Mouse (Mus musculus): ENCODE measurements around the gene Gm17332. TPM values are rescaled to one million over a fixed set of nuclear protein-coding genes. Genes with fewer than 3 reads are reported as not detected.
A peak's percentile ranks its signal among the peaks of the same experiment; 100 is the strongest.
"Not testable (repeated sequence)": the region's sequence is repeated elsewhere in the genome, so short reads cannot be mapped to it uniquely, and the experiment has no call there.

The Gm17332 gene
- not detected in 2 replicates for polyA plus RNA-seq (2016; fragmentation: Nextera tagmentation; extraction: Ambion mirVana)

- H3K4me1 ChIP-seq (replicated peaks), result no peaks in the 10 kb centered on the region
- no peaks in the 10 kb centered on the region for H3K36me3 ChIP-seq
- DNase-seq (ENCODE audit: low spot score), result no peak
- H3K27ac ChIP-seq, result no peak within 1 kb of the TSS
- H3K4me3 ChIP-seq, result no peak within 1 kb of the TSS
- peaks cover 12% of the 10 kb centered on the region; the same call in 1 of the 2 replicates for H3K9me3 ChIP-seq
- H3K27me3 ChIP-seq (ENCODE audit: insufficient read depth, poor library complexity, severe bottlenecking), result no peaks in the 10 kb centered on the region
These were observed at the start of gene Gm17332 for GRCm38 (mm10) chr11:31182362-31182761. Gene Gm17332, minus strand, starts transcription at chr11:31182462.

- Histone ChIP-seq H3K27ac (no peak overlapping the region), H3K4me3 (no peak overlapping the region), H3K4me1 (replicated peaks) (no peaks in the 10 kb centered on the region), H3K27me3 (ENCODE audit: insufficient read depth, poor library complexity, severe bottlenecking) (no peaks in the 10 kb centered on the region), H3K36me3 (no peaks in the 10 kb centered on the region), H3K9me3 (no peaks in the 10 kb centered on the region)
- WGBS, result 76% methylated on average over 4 of the region's 4 CpGs
- no peak for DNase-seq (ENCODE audit: low spot score)
These were observed 47.7 kb upstream of the Gm17332 start for GRCm38 (mm10) chr11:31229966-31230365.

GRCm38 (mm10) chr11:31225359-31225758 is 43.1 kb upstream of the Gm17332 start:
- Histone ChIP-seq H3K36me3 (no peaks in the 10 kb centered on the region), H3K4me1 (replicated peaks) (no peaks in the 10 kb centered on the region), H3K9me3 (no peaks in the 10 kb centered on the region), H3K4me3 (no peak overlapping the region), H3K27me3 (ENCODE audit: insufficient read depth, poor library complexity, severe bottlenecking) (no peaks in the 10 kb centered on the region), H3K27ac (no peak overlapping the region)
- 95% methylated on average over 1 of the region's 1 CpGs for WGBS
- DNase-seq (ENCODE audit: low spot score), result no peak

GRCm38 (mm10) chr11:31218009-31218408 is 35.7 kb upstream of the Gm17332 start:
- no peaks in the 10 kb centered on the region for H3K4me1 ChIP-seq (replicated peaks)
- DNase-seq (ENCODE audit: low spot score), result no peak
- H3K27me3 ChIP-seq (ENCODE audit: insufficient read depth, poor library complexity, severe bottlenecking), result no peaks in the 10 kb centered on the region
- no peaks in the 10 kb centered on the region for H3K36me3 ChIP-seq
- no peaks in the 10 kb centered on the region for H3K9me3 ChIP-seq
- no peak overlapping the region for H3K27ac ChIP-seq
- H3K4me3 ChIP-seq, result no peak overlapping the region

- H3K27me3 ChIP-seq (ENCODE audit: insufficient read depth, poor library complexity, severe bottlenecking), result no peaks in the 10 kb centered on the region
- no peaks in the 10 kb centered on the region for H3K36me3 ChIP-seq
- peak; percentile 2 for DNase-seq (ENCODE audit: low spot score)
- WGBS, result 63% methylated on average over 3 of the region's 3 CpGs
- peaks cover 10% of the 10 kb centered on the region; the same call in 1 of the 2 replicates for H3K4me1 ChIP-seq (replicated peaks)
- peak overlapping the region; percentile 60 for H3K27ac ChIP-seq
- no peak overlapping the region for H3K4me3 ChIP-seq
- no peaks in the 10 kb centered on the region for H3K9me3 ChIP-seq
These were observed 13.5 kb upstream of the Gm17332 start for GRCm38 (mm10) chr11:31195621-31196363.

- Histone ChIP-seq H3K9me3 (no peaks in the 10 kb centered on the region), H3K27ac (no peak overlapping the region), H3K27me3 (ENCODE audit: insufficient read depth, poor library complexity, severe bottlenecking) (no peaks in the 10 kb centered on the region), H3K36me3 (no peaks in the 10 kb centered on the region), H3K4me3 (no peak overlapping the region), H3K4me1 (replicated peaks) (peaks cover 10% of the 10 kb centered on the region; the same call in 1 of the 2 replicates)
- WGBS, result 92% methylated on average over 2 of the region's 2 CpGs
- no peak for DNase-seq (ENCODE audit: low spot score)
These were observed 12.5 kb upstream of the Gm17332 start for GRCm38 (mm10) chr11:31194761-31195160.

GRCm38 (mm10) chr11:31170052-31170646 is 12.1 kb downstream of the Gm17332 start:
- Histone ChIP-seq H3K9me3 (no peaks in the 10 kb centered on the region), H3K27ac (no peak overlapping the region), H3K36me3 (no peaks in the 10 kb centered on the region), H3K4me1 (replicated peaks) (peaks cover 10% of the 10 kb centered on the region), H3K27me3 (ENCODE audit: insufficient read depth, poor library complexity, severe bottlenecking) (peaks cover 8% of the 10 kb centered on the region; the same call in 1 of the 2 replicates), H3K4me3 (peak overlapping the region; percentile 57)
- DNase-seq (ENCODE audit: low spot score), result peak; percentile 30
- WGBS, result 13% methylated on average over 4 of the region's 4 CpGs

- DNase-seq (ENCODE audit: low spot score), result peak; percentile 61
- H3K4me1 ChIP-seq (replicated peaks), result peaks cover 10% of the 10 kb centered on the region
- peaks cover 8% of the 10 kb centered on the region; the same call in 1 of the 2 replicates for H3K27me3 ChIP-seq (ENCODE audit: insufficient read depth, poor library complexity, severe bottlenecking)
- no peaks in the 10 kb centered on the region for H3K9me3 ChIP-seq
- no peaks in the 10 kb centered on the region for H3K36me3 ChIP-seq
- peak overlapping the region; percentile 57 for H3K4me3 ChIP-seq
- 3% methylated on average over 21 of the region's 21 CpGs for WGBS
- H3K27ac ChIP-seq, result peak overlapping the region; percentile 16
These were observed 12.9 kb downstream of the Gm17332 start for GRCm38 (mm10) chr11:31169161-31170051.

- no peaks in the 10 kb centered on the region for H3K36me3 ChIP-seq
- H3K9me3 ChIP-seq, result no peaks in the 10 kb centered on the region
- no peak for DNase-seq (ENCODE audit: low spot score)
- WGBS, result 52% methylated on average over 2 of the region's 2 CpGs
- peak overlapping the region; percentile 57 for H3K4me3 ChIP-seq
- peaks cover 8% of the 10 kb centered on the region; the same call in 1 of the 2 replicates for H3K27me3 ChIP-seq (ENCODE audit: insufficient read depth, poor library complexity, severe bottlenecking)
- H3K27ac ChIP-seq, result peak overlapping the region; percentile 16; the same call in 1 of the 2 replicates
- H3K4me1 ChIP-seq (replicated peaks), result peaks cover 10% of the 10 kb centered on the region
These were observed 13.5 kb downstream of the Gm17332 start for GRCm38 (mm10) chr11:31168831-31169160.

GRCm38 (mm10) chr11:31157021-31157420 is 25.2 kb downstream of the Gm17332 start:
- no peak overlapping the region for H3K27ac ChIP-seq
- no peaks in the 10 kb centered on the region for H3K9me3 ChIP-seq
- no peaks in the 10 kb centered on the region for H3K27me3 ChIP-seq (ENCODE audit: insufficient read depth, poor library complexity, severe bottlenecking)
- H3K4me3 ChIP-seq, result no peak overlapping the region
- H3K4me1 ChIP-seq (replicated peaks), result no peaks in the 10 kb centered on the region
- H3K36me3 ChIP-seq, result no peaks in the 10 kb centered on the region
- DNase-seq (ENCODE audit: low spot score), result no peak
- WGBS, result 86% methylated on average over 3 of the region's 3 CpGs

GRCm38 (mm10) chr11:31138394-31138793 is 43.9 kb downstream of the Gm17332 start:
- WGBS, result 80% methylated on average over 1 of the region's 1 CpGs
- DNase-seq (ENCODE audit: low spot score); H3K36me3 ChIP-seq; H3K4me1 ChIP-seq (replicated peaks); H3K27me3 ChIP-seq (ENCODE audit: insufficient read depth, poor library complexity, severe bottlenecking); H3K27ac ChIP-seq; H3K9me3 ChIP-seq; H3K4me3 ChIP-seq: not testable (repeated sequence)

- H3K4me3 ChIP-seq; DNase-seq (ENCODE audit: low spot score): not testable (repeated sequence)
- 91% methylated on average over 1 of the region's 1 CpGs for WGBS
These were observed 47.4 kb downstream of the Gm17332 start for GRCm38 (mm10) chr11:31134824-31135223.

GRCm38 (mm10) chr11:31133726-31134125 is 48.5 kb downstream of the Gm17332 start:
- not testable (repeated sequence) for DNase-seq (ENCODE audit: low spot score); H3K4me1 ChIP-seq (replicated peaks); H3K36me3 ChIP-seq; H3K27me3 ChIP-seq (ENCODE audit: insufficient read depth, poor library complexity, severe bottlenecking); H3K4me3 ChIP-seq; H3K27ac ChIP-seq; H3K9me3 ChIP-seq
- WGBS, result 72% methylated on average over 4 of the region's 4 CpGs

More at GRCm38 (mm10) chr11:31134824-31135223, 47.4 kb downstream of the Gm17332 start:
- not testable (repeated sequence) for H3K4me1 ChIP-seq (replicated peaks); H3K36me3 ChIP-seq; H3K9me3 ChIP-seq; H3K27me3 ChIP-seq (ENCODE audit: insufficient read depth, poor library complexity, severe bottlenecking); H3K27ac ChIP-seq
